Mouse (Mus musculus) heart, embryonic 15.5 days (tissue): ENCODE measurements at regions not wholly inside any gene's neighbourhood (a gene's known extent, or its start where the extent isn't known, plus 50 kb on each side); places are given as distances from the start of the nearest gene placed in this dataset.

ENCODE experiments used
- ATAC-seq: fragments of 200-750 bp; cut with Nextera tagmentation; replicated peaks from 2 replicates; pipeline ENCODE4 v1.8.0; 2017; ENCODE audit warnings: low read depth, moderate TSS enrichment; ENCODE audit not compliant: insufficient number of reproducible peaks, insufficient read depth, low FRiP score
- H3K27ac ChIP-seq: fragments of 300-500 bp; sonication (generic); 2 replicates; pipeline ENCODE4 v1.5.1; 2015; ENCODE audit warnings: mild to moderate bottlenecking, inconsistent platforms
- H3K27me3 ChIP-seq: fragments of 300-500 bp; sonication (generic); 2 replicates; pipeline ENCODE4 v1.6.1; 2015; ENCODE audit warnings: inconsistent platforms
- H3K36me3 ChIP-seq: fragments of 300-500 bp; sonication (generic); 2 replicates; pipeline ENCODE4 v1.6.1; 2015; ENCODE audit warnings: mild to moderate bottlenecking, inconsistent platforms
- H3K4me1 ChIP-seq: fragments of 300-500 bp; sonication (generic); replicated peaks from 2 replicates; pipeline ENCODE4 v1.6.1; 2015; ENCODE audit warnings: inconsistent platforms
- H3K4me2 ChIP-seq: fragments of 300-500 bp; sonication (generic); 2 replicates; pipeline ENCODE4 v1.6.1; 2015; ENCODE audit warnings: inconsistent platforms, mild to moderate bottlenecking, moderate library complexity
- H3K4me3 ChIP-seq: fragments of 300-500 bp; sonication (generic); 2 replicates; pipeline ENCODE4 v1.5.1; 2015; ENCODE audit warnings: mild to moderate bottlenecking, inconsistent platforms
- H3K9ac ChIP-seq: fragments of 300-500 bp; sonication (generic); 2 replicates; pipeline ENCODE4 v1.6.1; 2015; ENCODE audit warnings: mild to moderate bottlenecking, inconsistent platforms
- H3K9me3 ChIP-seq: fragments of 300-500 bp; sonication (generic); replicated peaks from 2 replicates; pipeline ENCODE4 v1.6.1; 2016; ENCODE audit warnings: inconsistent platforms
- WGBS: fragments of 180-500 bp; shearing (Covaris S2); methylation state at CpG from one replicate; pipeline ENCODE4 v1.1.7; 2015; ENCODE audit warnings: mixed read lengths; 5-methylcytosine and 5-hydroxymethylcytosine counted together

DNA sequence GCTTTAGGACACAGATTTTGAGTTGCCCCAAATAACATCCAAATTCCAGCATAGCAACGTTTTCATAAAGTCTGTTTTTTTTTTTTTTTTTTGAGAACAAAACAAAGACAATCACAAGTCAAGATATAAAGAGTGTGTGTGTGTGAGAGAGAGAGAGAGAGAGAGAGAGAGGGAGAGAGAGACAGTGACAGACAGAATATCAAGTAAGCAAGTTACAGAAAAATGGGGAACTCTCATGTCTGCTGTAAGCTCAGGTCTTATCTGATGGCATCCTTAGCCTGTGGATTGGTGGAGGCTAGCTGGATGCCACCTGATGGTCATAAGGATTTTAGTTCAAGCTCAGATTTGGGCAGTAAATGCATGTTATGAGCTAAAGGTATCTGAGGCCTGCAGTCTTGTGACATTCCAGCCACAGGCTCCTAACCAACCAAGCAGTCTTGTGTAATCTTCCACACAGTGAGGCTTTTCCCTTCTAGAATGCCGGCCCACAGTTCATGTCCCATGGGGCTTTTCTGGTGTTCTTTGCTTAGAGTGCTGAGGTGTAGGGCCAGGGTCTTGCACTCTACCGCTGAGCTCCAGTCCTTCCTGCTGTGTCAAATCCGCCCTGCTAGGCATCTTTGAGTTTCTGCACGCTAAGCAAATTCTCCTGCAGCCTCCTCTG lies 64.8 kb upstream of the Zfp706 start:
- Histone ChIP-seq H3K9ac (no peak overlapping the region), H3K27me3 (no peaks in the 10 kb centered on the region), H3K27ac (no peak overlapping the region), H3K9me3 (no peaks in the 10 kb centered on the region), H3K36me3 (no peaks in the 10 kb centered on the region), H3K4me2 (no peak overlapping the region), H3K4me3 (no peak overlapping the region), H3K4me1 (no peaks in the 10 kb centered on the region)
- WGBS, result 68% methylated on average over 5 of the region's 5 CpGs
- no peak for ATAC-seq

GRCm38 (mm10) chr15:37070188-37070587 lies 62.6 kb upstream of the Zfp706 start:
- Histone ChIP-seq H3K4me3 (no peak overlapping the region), H3K4me2 (no peak overlapping the region), H3K27me3 (no peaks in the 10 kb centered on the region), H3K36me3 (no peaks in the 10 kb centered on the region), H3K9ac (no peak overlapping the region), H3K9me3 (no peaks in the 10 kb centered on the region), H3K4me1 (no peaks in the 10 kb centered on the region), H3K27ac (no peak overlapping the region)
- ATAC-seq, result no peak
- WGBS, result 62% methylated on average over 3 of the region's 3 CpGs

GRCm38 (mm10) chr15:37067326-37067725 lies 59.8 kb upstream of the Zfp706 start:
- H3K9ac ChIP-seq, result no peak overlapping the region
- H3K9me3 ChIP-seq, result no peaks in the 10 kb centered on the region
- no peaks in the 10 kb centered on the region for H3K27me3 ChIP-seq
- H3K36me3 ChIP-seq, result no peaks in the 10 kb centered on the region
- H3K4me2 ChIP-seq, result no peak overlapping the region
- H3K4me3 ChIP-seq, result no peak overlapping the region
- 76% methylated on average over 4 of the region's 4 CpGs for WGBS
- no peaks in the 10 kb centered on the region for H3K4me1 ChIP-seq
- no peak overlapping the region for H3K27ac ChIP-seq
- no peak for ATAC-seq

GRCm38 (mm10) chr15:37065926-37066550 lies 58.5 kb upstream of the Zfp706 start:
- Histone ChIP-seq H3K27me3 (no peaks in the 10 kb centered on the region), H3K4me3 (no peak overlapping the region), H3K9ac (no peak overlapping the region), H3K4me2 (no peak overlapping the region), H3K9me3 (no peaks in the 10 kb centered on the region), H3K4me1 (no peaks in the 10 kb centered on the region), H3K27ac (no peak overlapping the region), H3K36me3 (no peaks in the 10 kb centered on the region)
- no peak for ATAC-seq
- WGBS, result 73% methylated on average over 9 of the region's 9 CpGs

DNA sequence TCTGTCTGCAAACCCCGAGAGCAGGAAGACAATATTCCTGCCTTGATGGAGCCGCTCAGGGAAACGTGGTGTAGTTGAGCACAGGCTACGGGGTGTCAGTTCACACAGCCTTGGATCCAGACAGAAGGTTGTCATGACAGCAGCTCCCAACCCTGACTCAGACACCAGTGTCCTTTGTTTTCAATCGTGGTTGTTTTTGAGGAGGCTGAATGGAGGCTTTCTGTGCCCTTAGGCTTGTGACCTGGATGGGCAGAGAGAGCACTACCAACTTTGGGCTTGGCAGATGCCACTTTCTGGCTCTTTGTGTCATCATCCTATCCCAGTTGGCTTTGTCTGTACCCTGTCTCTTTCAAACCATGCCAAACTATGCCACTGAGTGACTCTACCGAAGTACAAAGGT lies 57.8 kb upstream of the Zfp706 start:
- no peaks in the 10 kb centered on the region for H3K27me3 ChIP-seq
- no peak overlapping the region for H3K4me3 ChIP-seq
- H3K4me1 ChIP-seq, result no peaks in the 10 kb centered on the region
- 80% methylated on average over 6 of the region's 6 CpGs for WGBS
- no peak overlapping the region for H3K4me2 ChIP-seq
- H3K9ac ChIP-seq, result no peak overlapping the region
- H3K9me3 ChIP-seq, result no peaks in the 10 kb centered on the region
- no peaks in the 10 kb centered on the region for H3K36me3 ChIP-seq
- H3K27ac ChIP-seq, result no peak overlapping the region
- ATAC-seq, result no peak

DNA sequence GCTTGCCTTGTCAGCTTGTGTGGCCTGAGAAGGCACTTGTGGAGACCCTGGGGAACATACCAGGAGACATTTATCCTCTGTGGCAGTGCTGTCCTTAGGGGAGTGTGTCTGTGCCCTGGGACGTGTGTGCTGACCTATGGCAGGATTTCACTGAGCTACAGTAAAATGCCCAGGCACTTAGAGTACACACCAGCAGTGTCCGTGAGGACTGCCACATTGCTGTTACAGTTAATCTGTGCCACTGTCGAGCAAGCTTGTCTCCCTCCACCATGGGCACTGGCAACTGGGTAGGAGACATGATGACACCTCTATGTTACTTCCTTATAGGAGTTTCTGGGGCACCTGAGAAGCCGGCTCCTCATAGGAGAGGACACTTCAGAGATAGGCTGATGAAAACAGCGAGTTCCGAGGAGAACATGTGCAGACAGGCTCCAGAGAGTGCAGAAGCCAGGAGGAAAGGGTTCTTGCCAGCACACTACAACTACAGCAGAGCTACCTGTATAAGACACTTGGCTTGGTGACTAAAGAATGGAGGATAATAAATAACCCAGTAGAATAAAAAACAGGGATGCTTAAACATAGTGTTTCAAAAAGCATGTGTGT lies 56.3 kb upstream of the Zfp706 start:
- Histone ChIP-seq H3K36me3 (no peaks in the 10 kb centered on the region), H3K27me3 (no peaks in the 10 kb centered on the region), H3K4me2 (no peak overlapping the region), H3K9ac (no peak overlapping the region), H3K4me3 (no peak overlapping the region), H3K27ac (no peak overlapping the region), H3K9me3 (no peaks in the 10 kb centered on the region), H3K4me1 (no peaks in the 10 kb centered on the region)
- ATAC-seq, result no peak
- 82% methylated on average over 6 of the region's 6 CpGs for WGBS

DNA sequence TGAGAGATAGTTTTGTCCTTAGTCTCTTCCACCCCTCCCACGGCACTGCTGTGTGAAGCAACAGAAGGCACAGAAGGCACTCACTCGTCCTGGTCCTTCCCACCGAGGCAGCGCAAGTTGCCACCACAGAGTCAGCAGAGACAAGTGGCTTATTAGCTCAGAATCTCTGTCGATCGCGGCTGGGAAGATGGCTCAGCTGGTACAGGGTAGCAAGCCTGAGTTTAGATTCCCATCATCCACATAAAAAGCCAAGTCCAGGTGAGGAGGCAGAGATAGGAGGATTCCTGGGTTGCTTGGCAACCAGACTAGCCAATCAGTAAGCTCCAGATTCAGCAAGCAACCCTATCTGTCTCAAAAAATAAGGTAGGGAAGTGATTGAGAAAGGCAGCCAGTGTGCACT lies 55.0 kb upstream of the Zfp706 start:
- Histone ChIP-seq H3K4me1 (no peaks in the 10 kb centered on the region), H3K36me3 (no peaks in the 10 kb centered on the region), H3K9me3 (no peaks in the 10 kb centered on the region), H3K9ac (no peak overlapping the region), H3K4me2 (no peak overlapping the region), H3K27ac (no peak overlapping the region), H3K27me3 (no peaks in the 10 kb centered on the region), H3K4me3 (no peak overlapping the region)
- 83% methylated on average over 7 of the region's 7 CpGs for WGBS
- no peak for ATAC-seq

DNA sequence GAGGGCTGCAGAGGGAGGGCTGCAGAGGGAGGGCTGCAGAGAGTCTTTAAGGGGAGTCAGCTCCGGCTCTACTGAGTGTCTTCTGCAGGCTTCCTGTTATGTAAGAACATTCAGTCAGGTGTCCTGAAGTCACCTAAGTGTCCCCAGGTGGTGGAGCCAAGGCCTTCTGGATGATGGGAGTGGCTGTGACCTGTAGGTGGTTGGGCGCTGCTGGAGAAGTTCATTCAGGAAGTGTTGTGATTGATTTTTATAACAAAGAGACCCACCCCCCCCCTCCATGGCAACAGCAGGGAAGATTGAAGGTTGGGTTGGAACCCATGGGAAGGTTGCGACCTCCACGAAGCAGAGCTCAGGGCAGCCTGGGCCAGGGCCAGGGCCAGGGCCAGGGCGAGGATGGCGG lies 53.9 kb upstream of the Zfp706 start:
- WGBS, result 82% methylated on average over 6 of the region's 6 CpGs
- Histone ChIP-seq H3K27ac (no peak overlapping the region), H3K4me3 (no peak overlapping the region), H3K9me3 (no peaks in the 10 kb centered on the region), H3K4me2 (no peak overlapping the region), H3K36me3 (no peaks in the 10 kb centered on the region), H3K4me1 (no peaks in the 10 kb centered on the region), H3K27me3 (no peaks in the 10 kb centered on the region), H3K9ac (no peak overlapping the region)
- ATAC-seq, result no peak

DNA sequence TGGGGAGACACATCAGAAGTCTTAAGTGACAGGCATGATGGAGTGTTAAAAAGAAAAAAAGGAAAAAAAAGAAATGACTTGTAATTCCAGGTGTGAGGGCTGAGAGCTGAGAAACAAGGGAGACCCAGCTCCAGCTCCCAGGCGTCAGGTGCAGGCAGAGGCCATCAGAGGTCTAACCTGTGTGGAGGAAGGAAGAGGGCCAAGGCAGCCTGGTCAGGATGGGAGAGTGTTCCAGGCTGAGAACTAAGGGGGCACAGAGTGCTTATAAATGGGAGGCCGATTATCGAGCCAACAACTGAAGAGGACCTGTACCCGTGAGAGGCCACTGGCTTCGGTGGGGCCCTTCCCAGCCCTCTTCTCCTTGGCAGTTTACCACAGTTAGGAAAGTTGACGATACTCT lies 53.3 kb upstream of the Zfp706 start:
- H3K4me3 ChIP-seq, result no peak overlapping the region
- H3K36me3 ChIP-seq, result no peaks in the 10 kb centered on the region
- ATAC-seq, result no peak
- no peaks in the 10 kb centered on the region for H3K4me1 ChIP-seq
- no peaks in the 10 kb centered on the region for H3K27me3 ChIP-seq
- no peak overlapping the region for H3K27ac ChIP-seq
- WGBS, result 84% methylated on average over 6 of the region's 6 CpGs
- H3K9ac ChIP-seq, result no peak overlapping the region
- no peak overlapping the region for H3K4me2 ChIP-seq
- H3K9me3 ChIP-seq, result no peaks in the 10 kb centered on the region
